Mouse (Mus musculus) left cerebral cortex, postnatal 4 days (tissue): ENCODE data around the gene Rnf187. TPM values are rescaled to one million over a fixed set of nuclear protein-coding genes. Genes with fewer than 3 reads are reported as not detected.

ENCODE experiments used
- DNase-seq: peaks from one replicate; pipeline ENCODE4 v3.0.0-alpha.2; 2022
- intact Hi-C: fragments of 180-260 bp; cut with DNase I; formaldehyde crosslinking; loops from one replicate; pipeline ENCODE4 v1.15.1; 2025
- microRNA-seq: library from miRNA; unstranded; fragments of <30 nt; microRNA quantifications from one replicate; pipeline ENCODE4 v1.2.0, GENCODE M21; 2022
- total RNA-seq, 2 experiments: library from RNA; stranded (reverse); gene quantifications; 2 replicates each; pipeline ENCODE4 v1.2.3; 2021

The Rnf187 gene
- total RNA-seq, 2 experiments from 2014 or later = 386 to 426 TPM

GRCm38 (mm10) chr11:58914461-58915028, 24.2 kb downstream of the Rnf187 start:
- DNase-seq = peak; percentile 19
- intact Hi-C loops = no loop called here

GRCm38 (mm10) chr11:58913776-58914175, 24.9 kb downstream of the Rnf187 start:
- DNase-seq = no peak
- intact Hi-C loops = no loop called here

GRCm38 (mm10) chr11:58904838-58905237, 33.9 kb downstream of the Rnf187 start:
- intact Hi-C loops = no loop called here
- DNase-seq = no peak

GRCm38 (mm10) chr11:58904410-58904718, 34.4 kb downstream of the Rnf187 start:
- intact Hi-C loops = no loop called here
- no peak for DNase-seq

- intact Hi-C loops = no loop called here
- DNase-seq = peak; percentile 96
These were observed 35.0 kb downstream of the Rnf187 start, which contains the start of gene Zfp39 for GRCm38 (mm10) chr11:58903511-58904409. Gene Zfp39, minus strand, starts transcription at chr11:58904225.

- intact Hi-C loops = no loop called here
- no peak for DNase-seq
These were observed 37.6 kb downstream of the Rnf187 start for GRCm38 (mm10) chr11:58901080-58901479.

GRCm38 (mm10) chr11:58897485-58897884, 41.2 kb downstream of the Rnf187 start:
- intact Hi-C loops = no loop called here
- no peak for DNase-seq

- intact Hi-C loops = no loop called here
- DNase-seq = no peak
These were observed 44.3 kb downstream of the Rnf187 start for GRCm38 (mm10) chr11:58894456-58894855.

- intact Hi-C loops = no loop called here
- DNase-seq = no peak
These were observed 48.2 kb downstream of the Rnf187 start for GRCm38 (mm10) chr11:58890511-58890910.

- no peak for DNase-seq
- intact Hi-C loops = no loop called here
These were observed 55.0 kb downstream of the Rnf187 start for GRCm38 (mm10) chr11:58883756-58884155.

Small RNA genes lying within 50 kb of the gene (microRNA-seq; reads per million reads assigned to microRNA genes)
- gene Gm44313 = not detected

Other genes starting within 250 kb of the Rnf187 start
- gene Olfr319, start 239.8 kb downstream of the Rnf187 start, total RNA-seq = not detected
- gene Olfr318, start 214.9 kb downstream of the Rnf187 start, total RNA-seq = not detected
- under 1 TPM in 1 of 2 experiments, not detected in 1; 0.30 TPM for gene Olfr317, start 199.7 kb downstream of the Rnf187 start, total RNA-seq
- not detected for gene Olfr316, start 186.2 kb downstream of the Rnf187 start, total RNA-seq
- not detected for gene Olfr315, start 165.7 kb downstream of the Rnf187 start, total RNA-seq
- gene Olfr314, start 156.0 kb downstream of the Rnf187 start, total RNA-seq = not detected
- gene Fam183b, start 137.0 kb downstream of the Rnf187 start, total RNA-seq = 1 to 10 TPM; 1.6 to 1.8 TPM
- gene Olfr313, start 123.9 kb downstream of the Rnf187 start, total RNA-seq = not detected
- not detected for gene Olfr312, start 109.7 kb downstream of the Rnf187 start, total RNA-seq
- gene Olfr311, start 99.7 kb downstream of the Rnf187 start, total RNA-seq = not detected
- gene Gm12258, start 91.8 kb downstream of the Rnf187 start, total RNA-seq = 10 to 100 TPM; 18.4 TPM
- 10 to 100 TPM; 14.5 to 14.6 TPM for gene 2810021J22Rik, start 71.7 kb downstream of the Rnf187 start, total RNA-seq
- gene Zfp39, start 34.7 kb downstream of the Rnf187 start, total RNA-seq = 10 to 100 TPM; 11.9 to 12.4 TPM
- under 1 TPM; 0.20 to 0.40 TPM for gene Btnl10, start 21.0 kb downstream of the Rnf187 start, total RNA-seq
- gene Hist3h2ba, start 10.0 kb upstream of the Rnf187 start, total RNA-seq = 100 to 1,000 TPM; 299 to 314 TPM
- 100 to 1,000 TPM in 1 of 2 experiments, 10 to 100 TPM in 1; 95.0 to 101 TPM for gene Hist3h2a, start 15.8 kb upstream of the Rnf187 start, total RNA-seq
- gene Trim17, start 15.8 kb upstream of the Rnf187 start, total RNA-seq = 1 to 10 TPM; 1.8 to 2.0 TPM
- 10 to 100 TPM; 26.0 to 27.0 TPM for gene Trim11, start 39.2 kb upstream of the Rnf187 start, total RNA-seq
- 1 to 10 TPM; 4.4 to 4.7 TPM for gene Obscn, start 197.5 kb upstream of the Rnf187 start, total RNA-seq
- gene Iba57, start 224.8 kb upstream of the Rnf187 start, total RNA-seq = 10 to 100 TPM in 1 of 2 experiments, 1 to 10 TPM in 1; 8.9 to 13.1 TPM
- under 1 TPM; 0.86 to 0.89 TPM for gene Gjc2, start 244.3 kb upstream of the Rnf187 start, total RNA-seq